Comparison of ENCODE assay signal across 8 mouse cellular contexts in the genomic region with DNA sequence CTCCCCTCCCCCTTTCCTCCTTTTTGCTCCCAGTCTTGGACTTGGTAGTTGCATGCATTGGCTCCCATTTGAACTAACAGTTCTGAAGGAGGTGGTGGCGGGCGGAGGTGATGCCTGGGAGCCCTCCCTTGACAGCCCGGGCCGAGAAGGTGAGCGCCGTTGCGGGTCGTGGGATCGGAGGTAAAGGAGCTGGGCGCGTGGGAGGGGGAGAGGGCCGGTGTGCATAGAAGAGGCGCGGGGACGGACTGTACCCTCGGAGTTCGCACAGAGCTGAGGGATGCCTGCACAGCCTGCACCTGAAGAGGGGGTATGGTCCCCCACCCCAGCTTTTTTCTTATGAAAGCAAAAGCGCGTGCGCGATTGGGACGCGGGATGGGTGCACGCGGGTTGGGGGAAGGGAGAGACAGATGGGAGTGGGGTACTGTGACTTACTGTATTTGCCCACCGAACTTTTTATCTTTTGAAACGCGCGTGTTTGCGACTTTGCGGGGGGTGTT. TPM values are rescaled to one million over a fixed set of nuclear protein-coding genes. Genes with fewer than 3 reads are reported as not detected.
DNase-seq lines count a peak whose midpoint lies in the region; ATAC-seq and TF ChIP-seq lines count a peak whose summit lies in the region.

No protein-coding gene starts in this region.

- peak overlapping the region; percentile 49 for H3K4me2 ChIP-seq in kidney, embryonic 14.5 days (replicated peaks; ENCODE audit: low read depth, low read length)
- H3K4me2 ChIP-seq in forebrain, embryonic 11.5 days (ENCODE audit: low read depth, low read length, severe bottlenecking), result peak overlapping the region; percentile 60; the same call in 1 of the 2 replicates
- H3K4me2 ChIP-seq in intestine, postnatal 0 days (replicated peaks; ENCODE audit: low read depth), result peak overlapping the region; percentile 60
- H3K4me2 ChIP-seq in lung, embryonic 16.5 days (ENCODE audit: low read depth, low read length), result peak overlapping the region; percentile 51

- H3K9ac ChIP-seq in kidney, embryonic 14.5 days (ENCODE audit: low read depth, low read length), result peak overlapping the region; percentile 65
- H3K9ac ChIP-seq in forebrain, embryonic 11.5 days (ENCODE audit: low read length), result peak overlapping the region; percentile 79
- peak overlapping the region; percentile 64 for H3K9ac ChIP-seq in intestine, postnatal 0 days (ENCODE audit: low read depth, low read length)
- peak overlapping the region; percentile 79 for H3K9ac ChIP-seq in lung, embryonic 16.5 days (ENCODE audit: low read length)

- H3K4me1 ChIP-seq in kidney, embryonic 14.5 days (ENCODE audit: control insufficient read depth, insufficient read depth, low read length), result no peaks in the 10 kb centered on the region
- no peaks in the 10 kb centered on the region for H3K4me1 ChIP-seq in forebrain, embryonic 11.5 days (replicated peaks; ENCODE audit: control insufficient read depth, insufficient read depth, low read length)
- H3K4me1 ChIP-seq in intestine, postnatal 0 days (replicated peaks; ENCODE audit: control insufficient read depth, insufficient read depth, low read length), result no peaks in the 10 kb centered on the region; the same call in 1 of the 2 replicates
- H3K4me1 ChIP-seq in lung, embryonic 16.5 days (replicated peaks; ENCODE audit: control insufficient read depth, insufficient read depth, low read length), result peaks cover 6% of the 10 kb centered on the region; the same call in 1 of the 2 replicates

- H3K27me3 ChIP-seq in kidney, embryonic 14.5 days (ENCODE audit: control insufficient read depth, insufficient read depth, low read length), result no peaks in the 10 kb centered on the region
- no peaks in the 10 kb centered on the region for H3K27me3 ChIP-seq in forebrain, embryonic 11.5 days (ENCODE audit: control insufficient read depth, insufficient read depth, low read length)
- H3K27me3 ChIP-seq in intestine, postnatal 0 days (replicated peaks; ENCODE audit: control insufficient read depth, insufficient read depth, low read length), result no peaks in the 10 kb centered on the region
- H3K27me3 ChIP-seq in lung, embryonic 16.5 days (ENCODE audit: control insufficient read depth, insufficient read depth, low read depth, low read length), result no peaks in the 10 kb centered on the region

- peak overlapping the region; percentile 73; the same call in 1 of the 2 replicates for H3K27ac ChIP-seq in kidney, embryonic 14.5 days (ENCODE audit: low read depth, low read length)
- peak overlapping the region; percentile 70 for H3K27ac ChIP-seq in forebrain, embryonic 11.5 days (ENCODE audit: low read depth, low read length)
- peak overlapping the region; percentile 73 for H3K27ac ChIP-seq in intestine, postnatal 0 days (ENCODE audit: low read depth, low read length)
- peak overlapping the region; percentile 90 for H3K27ac ChIP-seq in lung, embryonic 16.5 days (ENCODE audit: low read length)

- no peak for TF ChIP-seq CTCF in intestine, postnatal 0 days (IDR thresholded peaks at IDR 0.05; ENCODE audit: low read depth)

- peak overlapping the region; percentile 61 for H3K4me3 ChIP-seq in kidney, embryonic 14.5 days (ENCODE audit: low read length)
- peak overlapping the region; percentile 55 for H3K4me3 ChIP-seq in forebrain, embryonic 11.5 days (ENCODE audit: low read depth, low read length)
- H3K4me3 ChIP-seq in intestine, postnatal 0 days (ENCODE audit: low read depth, low read length), result peak overlapping the region; percentile 64
- H3K4me3 ChIP-seq in lung, embryonic 16.5 days (ENCODE audit: low read length), result peak overlapping the region; percentile 67

- peak; percentile 63 for ATAC-seq in kidney, embryonic 14.5 days (ENCODE audit: low FRiP score, low TSS enrichment)
- peak; percentile 65 for ATAC-seq in forebrain, embryonic 11.5 days (replicated peaks; ENCODE audit: low FRiP score)
- peak; percentile 38 for ATAC-seq in intestine, postnatal 0 days
- peak; percentile 48 for ATAC-seq in lung, embryonic 16.5 days (ENCODE audit: low read depth)
- no peak for ATAC-seq in megakaryocyte-erythroid progenitor cell, adult 5-6 weeks (replicated peaks; ENCODE audit: low FRiP score, low TSS enrichment, poor library complexity, severe bottlenecking)

- H3K36me3 ChIP-seq in kidney, embryonic 14.5 days (ENCODE audit: control insufficient read depth, insufficient read depth, low read length), result peaks cover 8% of the 10 kb centered on the region; the same call in 1 of the 2 replicates
- H3K36me3 ChIP-seq in forebrain, embryonic 11.5 days (ENCODE audit: control insufficient read depth, insufficient read depth, low read length), result no peaks in the 10 kb centered on the region
- H3K36me3 ChIP-seq in intestine, postnatal 0 days (ENCODE audit: control insufficient read depth, insufficient read depth), result no peaks in the 10 kb centered on the region
- peaks cover 4% of the 10 kb centered on the region; the same call in 1 of the 2 replicates for H3K36me3 ChIP-seq in lung, embryonic 16.5 days (ENCODE audit: control insufficient read depth, insufficient read depth, low read length)

- DNase-seq in kidney, adult 11 months, result no peak
- peak; percentile 48 for DNase-seq in R1 (ENCODE audit: low read depth, low spot score)
- no peak for DNase-seq in forebrain, embryonic 11.5 days (ENCODE audit: low spot score)
- DNase-seq in right cerebral cortex, postnatal 14 days, result peak; percentile 32

- H3K9me3 ChIP-seq in kidney, embryonic 14.5 days (ENCODE audit: control insufficient read depth, low read length), result no peaks in the 10 kb centered on the region
- H3K9me3 ChIP-seq in forebrain, embryonic 11.5 days (ENCODE audit: control insufficient read depth, low read length), result no peaks in the 10 kb centered on the region
- H3K9me3 ChIP-seq in intestine, postnatal 0 days (ENCODE audit: control insufficient read depth), result no peaks in the 10 kb centered on the region
- no peaks in the 10 kb centered on the region for H3K9me3 ChIP-seq in lung, embryonic 16.5 days (ENCODE audit: control insufficient read depth, low read length)

- 22% methylated on average over 31 of the region's 31 CpGs for WGBS in kidney, embryonic 14.5 days
- 17% methylated on average over 31 of the region's 31 CpGs for WGBS in forebrain, embryonic 11.5 days
- 21% methylated on average over 31 of the region's 31 CpGs for WGBS in intestine, postnatal 0 days
- WGBS in lung, embryonic 16.5 days, result 16% methylated on average over 24 of the region's 31 CpGs

RNA-seq across cellular contexts. Expression of a gene that starts 0.5 kb away (rescaled TPM):
- polyA plus RNA-seq in kidney, embryonic 14.5 days (2014; fragmentation: Nextera tagmentation; extraction: Ambion mirVana), result 243 and 313 TPM in 2 replicates
- polyA plus RNA-seq in forebrain, embryonic 11.5 days (2014; fragmentation: Nextera tagmentation; extraction: Ambion mirVana), result 172 and 184 TPM in 2 replicates
- polyA plus RNA-seq in intestine, postnatal 0 days (2015; fragmentation: Nextera tagmentation; extraction: Ambion mirVana), result 327 and 339 TPM in 2 replicates
- 253 and 258 TPM in 2 replicates for polyA plus RNA-seq in lung, embryonic 16.5 days (2015; fragmentation: Nextera tagmentation; extraction: Ambion mirVana)
- 119 and 157 TPM in 2 replicates for total RNA-seq in megakaryocyte-erythroid progenitor cell, adult 5-6 weeks (2014; fragmentation: Nextera tagmentation)
- total RNA-seq in megakaryocyte-erythroid progenitor cell, adult 5-6 weeks (2017), result 53.5 and 68.7 TPM in 2 replicates

RNA-seq across cellular contexts. Expression of a gene that starts 0.6 kb away (rescaled TPM):
- polyA plus RNA-seq in kidney, embryonic 14.5 days (2014; fragmentation: Nextera tagmentation; extraction: Ambion mirVana), result 54.1 and 68.3 TPM in 2 replicates
- 88.9 and 95.9 TPM in 2 replicates for polyA plus RNA-seq in forebrain, embryonic 11.5 days (2014; fragmentation: Nextera tagmentation; extraction: Ambion mirVana)
- polyA plus RNA-seq in intestine, postnatal 0 days (2015; fragmentation: Nextera tagmentation; extraction: Ambion mirVana), result 15.8 and 16.3 TPM in 2 replicates
- polyA plus RNA-seq in lung, embryonic 16.5 days (2015; fragmentation: Nextera tagmentation; extraction: Ambion mirVana), result 66.3 and 68.7 TPM in 2 replicates
- total RNA-seq in megakaryocyte-erythroid progenitor cell, adult 5-6 weeks (2014; fragmentation: Nextera tagmentation), result 45.7 and 53.3 TPM in 2 replicates
- 82.8 and 85.8 TPM in 2 replicates for total RNA-seq in megakaryocyte-erythroid progenitor cell, adult 5-6 weeks (2017)

RNA-seq across cellular contexts. Expression of a gene that starts 40.2 kb away (rescaled TPM):
- polyA plus RNA-seq in kidney, embryonic 14.5 days (2014; fragmentation: Nextera tagmentation; extraction: Ambion mirVana), result 118 and 194 TPM in 2 replicates
- polyA plus RNA-seq in forebrain, embryonic 11.5 days (2014; fragmentation: Nextera tagmentation; extraction: Ambion mirVana), result 294 and 300 TPM in 2 replicates
- polyA plus RNA-seq in intestine, postnatal 0 days (2015; fragmentation: Nextera tagmentation; extraction: Ambion mirVana), result 77.1 and 79.7 TPM in 2 replicates
- polyA plus RNA-seq in lung, embryonic 16.5 days (2015; fragmentation: Nextera tagmentation; extraction: Ambion mirVana), result 181 and 190 TPM in 2 replicates
- total RNA-seq in megakaryocyte-erythroid progenitor cell, adult 5-6 weeks (2014; fragmentation: Nextera tagmentation), result 241 and 270 TPM in 2 replicates
- 172 and 234 TPM in 2 replicates for total RNA-seq in megakaryocyte-erythroid progenitor cell, adult 5-6 weeks (2017)

Comparison
In these comparisons a context has a peak if more than half of its experiments do, and no peak if none do; other contexts are left out.
1. DNase-seq: peak in R1 (single experiment) and right cerebral cortex, postnatal 14 days (single experiment); none in kidney, adult 11 months (single experiment) and forebrain, embryonic 11.5 days (single experiment).
2. Peak in every context shown above with its lines, with median percentiles within 50 percentile points of each other: H3K27ac ChIP-seq, H3K4me2 ChIP-seq, H3K4me3 ChIP-seq and H3K9ac ChIP-seq.